Comparison of ENCODE assay signal across 14 mouse cellular contexts in genomic region chr10:67281852-67282251, GRCm38 (mm10). TPM values are rescaled to one million over a fixed set of nuclear protein-coding genes. Genes with fewer than 3 reads are reported as not detected.
DNase-seq lines count a peak whose midpoint lies in the region; ATAC-seq and TF ChIP-seq lines count a peak whose summit lies in the region.
"Had no signal": no experiment of that assay in that cellular context is flagged by ENCODE, and none has a peak within 500 bp of the region (broad histone marks: within the 10 kb centered on the region; RNA-seq: fewer than 3 reads in every experiment).

No protein-coding gene starts in this region.

- intact Hi-C loops in heart, postnatal 14 days (cut with DNase I) = no loop called here
- intact Hi-C loops in left cerebral cortex, postnatal 36 days (cut with DNase I) = no loop called here

- H3K36me3 ChIP-seq in lung, postnatal 0 days (ENCODE audit: insufficient read depth, low read length) = no peaks in the 10 kb centered on the region
- H3K36me3 ChIP-seq in intestine, postnatal 0 days (ENCODE audit: control insufficient read depth, insufficient read depth) = no peaks in the 10 kb centered on the region
- H3K36me3 ChIP-seq: neural tube, embryonic 13.5 days had no signal

- H3K9ac ChIP-seq in lung, postnatal 0 days (replicated peaks; ENCODE audit: low read depth) = no peak overlapping the region
- no peak overlapping the region for H3K9ac ChIP-seq in intestine, postnatal 0 days (ENCODE audit: low read depth, low read length)
- H3K9ac ChIP-seq: forebrain, postnatal 0 days; neural tube, embryonic 13.5 days had no signal

- H3K4me2 ChIP-seq in lung, postnatal 0 days (replicated peaks; ENCODE audit: low read depth, low read length) = no peak overlapping the region
- no peak overlapping the region for H3K4me2 ChIP-seq in intestine, postnatal 0 days (replicated peaks; ENCODE audit: low read depth)
- H3K4me2 ChIP-seq: midbrain, embryonic 11.5 days; neural tube, embryonic 13.5 days had no signal

- H3K9me3 ChIP-seq in lung, postnatal 0 days (ENCODE audit: low read length) = no peaks in the 10 kb centered on the region
- H3K9me3 ChIP-seq in intestine, postnatal 0 days (ENCODE audit: control insufficient read depth) = no peaks in the 10 kb centered on the region
- H3K9me3 ChIP-seq: neural tube, embryonic 13.5 days had no signal

- no peaks in the 10 kb centered on the region for H3K27me3 ChIP-seq in lung, postnatal 0 days (replicated peaks; ENCODE audit: insufficient read depth, low read length)
- no peaks in the 10 kb centered on the region for H3K27me3 ChIP-seq in intestine, postnatal 0 days (replicated peaks; ENCODE audit: control insufficient read depth, insufficient read depth, low read length)
- H3K27me3 ChIP-seq: neural tube, embryonic 13.5 days had no signal

- peak; percentile 91 for DNase-seq in heart, adult 11 months
- DNase-seq in heart, postnatal 14 days = no peak
- peak; percentile 46 for DNase-seq in lung, postnatal 0 days (ENCODE audit: low spot score)
- DNase-seq in lung, postnatal 14 days = no peak
- peak; percentile 33 for DNase-seq in kidney, postnatal 14 days
- DNase-seq in left cerebral cortex, postnatal 36 days (ENCODE audit: low spot score in 2 of 2) = no peak
- no peak for DNase-seq in right cerebral cortex, adult 18-20 months
- DNase-seq: B cell, adult 2 months; forebrain, postnatal 0 days; thymus, adult 2 months had no signal

- no peak for TF ChIP-seq CTCF in lung, postnatal 0 days (IDR thresholded peaks at IDR 0.05)
- no peak for TF ChIP-seq CTCF in intestine, postnatal 0 days (IDR thresholded peaks at IDR 0.05; ENCODE audit: low read depth)

- H3K4me1 ChIP-seq in lung, postnatal 0 days (ENCODE audit: insufficient read depth, low read depth, low read length) = peaks cover 17% of the 10 kb centered on the region; the same call in 1 of the 2 replicates
- H3K4me1 ChIP-seq in intestine, postnatal 0 days (replicated peaks; ENCODE audit: control insufficient read depth, insufficient read depth, low read length) = peaks cover 3% of the 10 kb centered on the region; the same call in 1 of the 2 replicates

- ATAC-seq in lung, postnatal 0 days = no peak
- ATAC-seq in intestine, postnatal 0 days = no peak
- ATAC-seq: forebrain, postnatal 0 days; inflammation-experienced regulatory T-cells, adult 6 months had no signal

- 57% methylated on average over 8 of the region's 8 CpGs for WGBS in lung, postnatal 0 days
- 81% methylated on average over 8 of the region's 8 CpGs for WGBS in intestine, postnatal 0 days

- H3K27ac ChIP-seq in lung, postnatal 0 days (ENCODE audit: low read length) = no peak overlapping the region
- H3K27ac ChIP-seq in intestine, postnatal 0 days (ENCODE audit: low read depth, low read length) = no peak overlapping the region
- H3K27ac ChIP-seq: neural tube, embryonic 13.5 days had no signal

- TF ChIP-seq EP300 in lung, postnatal 0 days (IDR thresholded peaks at IDR 0.05) = no peak

- no peak overlapping the region for H3K4me3 ChIP-seq in lung, postnatal 0 days (ENCODE audit: low read depth, low read length)
- no peak overlapping the region for H3K4me3 ChIP-seq in intestine, postnatal 0 days (ENCODE audit: low read depth, low read length)
- H3K4me3 ChIP-seq: neural tube, embryonic 13.5 days had no signal

RNA-seq across cellular contexts. Expression of gene Nrbf2, which starts 3.3 kb away (rescaled TPM):
- 1 to 10 TPM; 9.1 to 9.7 TPM for total RNA-seq in heart, postnatal 14 days (2021)
- 40.6 and 43.8 TPM in 2 replicates for polyA plus RNA-seq in lung, postnatal 0 days (2015; fragmentation: Nextera tagmentation; extraction: Ambion mirVana)
- polyA plus RNA-seq in intestine, postnatal 0 days (2015; fragmentation: Nextera tagmentation; extraction: Ambion mirVana) = 31.7 and 33.0 TPM in 2 replicates
- 10 to 100 TPM; 17.8 to 18.1 TPM for total RNA-seq in left cerebral cortex, postnatal 36 days (2021)

Comparison
In these comparisons a context has a peak if more than half of its experiments do, and no peak if none do; other contexts are left out.
1. DNase-seq: peak in heart, adult 11 months (single experiment), lung, postnatal 0 days (single experiment) and kidney, postnatal 14 days (single experiment); none in heart, postnatal 14 days (0 of 2), lung, postnatal 14 days (single experiment), left cerebral cortex, postnatal 36 days (0 of 2) and right cerebral cortex, adult 18-20 months (single experiment).